Mouse (Mus musculus) frontal cortex, postnatal 36 days (tissue): ENCODE data around the gene Dysf.

Source experiments
- DNase-seq, 2 experiments: peaks; one replicate each; pipeline ENCODE4 v3.0.0; 2022; ENCODE audit warnings: low spot score in 2 of 2

Gene Dysf

GRCm38 (mm10) chr6:84167612-84168011 lies 159.2 kb downstream of the Dysf start:
- no peak for DNase-seq

DNA sequence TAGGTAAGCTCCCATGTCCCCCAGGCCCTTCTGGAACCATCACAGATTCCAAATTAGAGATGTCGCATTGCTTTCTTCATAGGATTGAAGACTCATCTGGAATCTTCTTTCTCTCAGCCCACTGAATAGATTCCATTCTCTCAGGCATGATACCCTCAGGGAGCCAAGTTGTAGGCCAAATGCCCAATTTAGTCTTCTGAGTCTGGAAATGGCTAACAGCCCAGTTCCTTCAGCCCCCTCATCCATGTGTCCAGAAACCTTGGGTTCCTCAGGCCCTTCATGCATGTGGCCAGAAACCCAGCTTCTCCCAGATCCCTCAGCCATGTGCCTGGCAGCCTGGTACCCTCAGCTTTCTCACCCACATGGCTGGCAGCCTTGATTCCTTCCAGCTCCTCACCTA lies 160.2 kb downstream of the Dysf start:
- no peak for DNase-seq

GRCm38 (mm10) chr6:84173626-84174025 lies 165.2 kb downstream of the Dysf start:
- DNase-seq: no peak

DNA sequence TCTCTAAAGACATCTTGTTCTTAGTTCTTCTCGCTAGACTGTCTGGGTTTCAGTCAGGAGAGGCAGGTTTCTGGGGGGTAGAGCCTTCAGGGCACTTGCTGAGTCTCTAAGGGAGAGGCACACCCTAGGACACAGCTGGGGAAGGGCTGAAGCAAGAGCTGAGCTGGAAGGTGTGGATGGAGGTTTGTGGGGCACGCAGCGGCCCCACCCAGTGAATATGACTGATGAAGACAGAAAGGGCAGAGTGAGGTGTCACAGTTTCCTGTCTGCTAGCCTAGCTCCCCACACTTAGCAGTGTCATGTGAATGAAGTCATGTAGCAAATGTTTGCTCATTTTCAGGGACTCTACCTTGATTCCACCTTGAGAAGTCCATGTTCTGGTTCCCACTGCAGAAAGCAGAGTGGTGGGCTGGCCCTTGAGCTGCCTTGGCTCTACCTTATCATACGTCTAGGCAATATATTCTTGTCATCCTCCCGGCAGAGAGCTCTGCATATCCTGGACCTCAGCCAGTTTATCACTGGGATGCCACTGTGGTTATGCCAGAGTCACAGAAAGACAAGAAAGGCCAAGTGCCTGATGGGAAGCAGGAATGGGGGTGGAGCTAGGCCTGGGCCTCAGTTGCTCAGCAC lies 170.5 kb downstream of the Dysf start:
- DNase-seq: no peak

DNA sequence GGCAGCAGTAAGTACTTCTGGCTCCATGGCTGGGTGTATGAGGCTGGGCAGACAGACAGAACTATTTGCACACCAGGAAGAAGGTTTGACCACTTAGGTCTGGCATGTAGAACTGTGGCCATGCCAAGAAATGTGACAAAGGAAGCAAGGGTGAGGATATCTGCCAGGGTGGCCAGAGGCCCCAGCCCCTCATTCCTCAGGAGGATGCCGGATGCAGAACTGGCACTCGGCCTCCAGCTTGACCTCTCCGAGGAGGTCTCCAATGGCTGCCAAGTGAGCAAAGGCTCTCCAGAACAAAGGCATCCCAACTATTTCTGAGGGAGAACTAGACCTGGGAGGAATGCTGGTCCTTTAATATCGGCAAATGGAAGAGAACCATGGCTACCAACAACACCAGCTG lies 173.1 kb downstream of the Dysf start:
- no peak for DNase-seq

DNA sequence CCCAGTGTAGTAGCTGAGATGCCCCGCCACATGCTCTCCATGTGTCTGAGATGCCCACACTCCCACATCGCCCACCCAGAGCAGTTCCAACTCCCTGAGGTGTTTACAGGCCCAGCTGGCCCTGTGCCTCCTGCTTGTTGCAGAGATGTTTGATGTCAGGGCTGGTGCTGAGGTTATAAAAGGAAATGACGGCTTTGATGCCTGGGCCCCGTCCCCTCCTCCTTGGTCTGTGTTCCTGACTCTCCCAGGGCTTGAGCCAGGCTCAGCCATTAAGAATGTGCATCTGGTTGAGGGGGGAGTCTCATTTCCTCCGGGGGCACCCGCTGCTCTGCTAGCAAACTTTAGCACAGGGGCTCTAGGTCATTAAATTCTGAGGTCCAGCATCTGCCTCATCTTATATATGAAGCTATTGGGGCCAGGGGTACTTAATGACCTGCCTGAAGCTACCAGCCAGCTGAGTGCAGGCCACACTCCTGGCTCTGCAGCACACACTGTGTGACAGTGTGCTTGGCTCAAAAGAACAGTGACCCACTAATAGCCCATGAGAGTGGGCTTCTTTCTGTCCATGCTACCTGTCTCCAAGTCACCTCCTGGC lies 183.4 kb downstream of the Dysf start:
- DNase-seq: peak in 1 of 2 experiments; percentile 22

GRCm38 (mm10) chr6:84196511-84196910 lies 188.1 kb downstream of the Dysf start:
- DNase-seq: no peak

DNA sequence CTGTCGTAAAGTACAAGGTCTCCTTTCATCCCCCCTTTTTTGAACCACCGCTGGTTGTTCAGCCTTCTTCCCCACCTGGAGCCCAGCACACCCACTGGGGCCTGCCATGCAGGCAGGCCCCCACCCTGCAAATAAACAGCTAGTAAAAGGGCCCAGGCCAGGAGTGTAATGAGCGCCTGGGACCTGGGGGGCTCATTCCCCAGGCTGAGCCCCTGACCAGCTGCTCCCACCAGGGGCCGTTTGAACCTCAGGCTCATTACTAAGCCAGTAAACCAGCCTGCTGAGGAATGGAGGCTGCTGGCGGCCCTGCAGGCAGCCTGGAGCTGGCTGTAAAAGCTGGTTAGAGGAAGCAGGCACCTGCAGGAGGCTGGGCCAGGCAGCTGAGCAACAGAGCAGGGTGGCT lies 189.4 kb downstream of the Dysf start:
- no peak for DNase-seq

GRCm38 (mm10) chr6:84201721-84202490 lies 193.5 kb downstream of the Dysf start:
- no peak for DNase-seq

GRCm38 (mm10) chr6:84205611-84206010 lies 197.2 kb downstream of the Dysf start:
- DNase-seq: no peak

- no peak for DNase-seq
Observed at GRCm38 (mm10) chr6:84208589-84208988, 200.2 kb downstream of the Dysf start.

- DNase-seq: no peak
Observed at GRCm38 (mm10) chr6:84209736-84210434, 201.5 kb downstream of the Dysf start.

DNA sequence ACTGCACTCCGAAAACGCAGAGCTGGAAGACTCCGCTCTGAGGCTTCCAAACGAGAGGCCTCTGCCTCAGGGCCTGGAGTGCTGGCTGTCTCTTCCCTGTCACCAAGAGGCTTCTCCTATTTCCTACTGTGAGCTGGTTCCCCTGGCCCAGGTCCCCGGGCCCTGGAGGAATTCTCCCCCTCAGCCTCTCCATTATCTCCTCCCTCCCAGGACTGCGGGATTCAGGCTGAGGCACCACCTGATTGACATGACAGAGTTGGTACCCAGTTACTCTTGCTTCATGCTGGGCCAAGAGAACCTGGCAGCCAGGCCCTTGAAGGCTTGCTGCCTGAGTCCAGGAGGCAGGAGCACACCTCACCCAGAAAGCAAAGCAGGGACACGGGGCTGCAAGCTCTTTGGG lies 203.1 kb downstream of the Dysf start:
- DNase-seq: no peak

- DNase-seq: no peak
Observed at GRCm38 (mm10) chr6:84213101-84213500, 204.7 kb downstream of the Dysf start.

DNA sequence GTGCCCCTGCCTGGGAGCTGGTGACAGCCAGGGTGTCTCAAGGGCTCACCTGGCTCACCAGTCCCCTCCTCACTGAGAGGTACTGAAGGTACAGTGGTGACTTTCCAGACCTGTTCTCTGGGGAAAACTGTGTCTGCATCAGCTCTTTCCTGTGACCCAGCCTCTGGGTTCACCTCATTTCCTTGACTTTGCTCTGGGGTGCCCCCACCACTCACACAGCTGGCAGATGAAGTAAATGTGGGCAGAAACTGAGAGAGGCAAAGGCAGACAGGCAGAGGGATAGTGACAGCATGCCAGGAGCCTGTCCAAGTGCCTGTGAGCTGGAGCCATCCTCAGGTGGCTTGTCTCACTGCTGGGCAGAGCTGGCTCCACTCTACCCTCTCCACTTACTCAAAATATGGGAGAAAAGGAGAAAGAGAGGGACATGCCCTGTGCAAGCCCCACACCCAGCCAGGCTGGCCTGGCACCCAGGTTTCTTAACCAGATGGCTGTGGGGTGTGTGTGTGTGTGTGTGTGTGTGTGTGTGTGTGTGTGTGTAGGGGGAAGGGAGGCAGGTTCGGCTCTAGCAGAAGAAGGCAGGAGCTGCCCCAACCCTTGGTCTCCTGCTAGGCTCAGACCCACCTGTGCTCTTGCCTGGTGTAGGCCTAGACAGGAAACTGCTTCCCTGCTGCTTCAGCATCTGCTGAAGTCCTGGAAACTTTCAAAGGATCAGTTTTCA lies 209.0 kb downstream of the Dysf start:
- no peak for DNase-seq

- DNase-seq: no peak
Observed at GRCm38 (mm10) chr6:84219119-84219518, 210.7 kb downstream of the Dysf start.

DNA sequence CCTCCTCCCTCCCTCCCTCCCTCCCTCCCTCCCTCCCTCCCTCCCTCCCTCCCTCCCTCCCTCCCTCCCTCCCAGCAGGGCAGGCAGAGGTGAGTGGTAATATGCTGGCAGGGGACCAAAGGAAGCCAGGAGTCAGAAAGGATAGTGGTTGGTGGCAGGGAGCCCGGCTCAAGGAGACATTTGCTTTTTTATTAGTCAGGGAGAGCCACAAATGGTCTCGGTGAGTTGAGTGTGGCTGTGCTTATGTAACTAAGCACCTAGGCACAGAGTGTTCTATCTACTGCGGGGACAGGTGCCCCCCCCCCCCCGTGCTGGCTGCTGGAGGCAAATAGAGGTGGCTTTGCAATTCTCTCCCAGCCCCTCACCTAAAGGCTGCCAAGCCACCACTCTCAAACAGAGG lies 216.5 kb downstream of the Dysf start:
- DNase-seq: no peak

GRCm38 (mm10) chr6:84225587-84225986 lies 217.2 kb downstream of the Dysf start:
- DNase-seq: peak; percentile 48 to 62

GRCm38 (mm10) chr6:84228196-84228595 lies 219.8 kb downstream of the Dysf start:
- DNase-seq: no peak

GRCm38 (mm10) chr6:84228786-84229185 lies 220.4 kb downstream of the Dysf start:
- no peak for DNase-seq

DNA sequence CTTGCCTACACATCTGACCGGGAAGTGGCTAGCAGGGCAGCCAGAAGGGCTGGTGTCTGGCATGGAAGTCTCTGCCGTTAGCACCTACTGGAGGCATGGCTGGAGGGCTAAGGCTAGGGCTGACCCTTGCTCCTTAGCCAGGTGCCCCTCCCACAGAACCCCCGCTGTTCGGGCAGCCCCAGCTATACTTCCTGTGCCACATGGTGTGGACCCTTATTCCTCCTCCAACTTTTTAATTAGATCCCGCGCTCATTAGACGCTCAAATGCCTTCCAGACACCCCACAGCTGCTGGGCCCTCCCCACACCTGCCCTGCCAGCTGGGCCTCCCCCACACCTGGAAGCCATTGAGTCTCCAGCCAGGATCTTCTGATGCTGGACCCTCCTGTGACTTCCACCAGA lies 221.3 kb downstream of the Dysf start:
- DNase-seq: no peak

DNA sequence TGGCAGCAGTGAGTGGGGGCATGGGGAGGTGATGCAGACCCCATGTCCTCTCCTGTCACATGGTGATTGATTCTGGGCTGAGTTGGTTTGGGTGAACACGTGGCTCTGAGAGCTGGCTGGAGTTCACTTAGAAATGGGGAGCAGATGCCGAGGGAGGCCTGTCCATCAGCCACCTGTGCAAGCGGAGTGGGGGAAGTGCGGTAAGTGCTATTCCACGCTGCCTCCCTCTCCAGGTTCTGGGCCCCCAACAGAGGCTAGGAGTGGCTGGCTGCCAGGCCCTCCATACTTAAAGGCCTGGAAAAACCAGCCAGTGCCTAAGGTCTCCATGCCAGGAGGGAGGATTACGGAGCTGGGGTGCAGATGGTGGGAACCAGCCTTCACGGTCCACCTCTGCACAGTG lies 222.7 kb downstream of the Dysf start:
- no peak for DNase-seq
